Mouse (Mus musculus) testis, postnatal 10 days (tissue): ENCODE measurements at regions not wholly inside any gene's neighbourhood (a gene's known extent, or its start where the extent isn't known, plus 50 kb on each side); places are given as distances from the start of the nearest gene placed in this dataset.
A peak's percentile ranks its signal among the peaks of the same experiment; 100 is the strongest.

ENCODE experiments used
- DNase-seq: peaks from one replicate; pipeline ENCODE4 v3.0.0; 2021; ENCODE audit warnings: low spot score

DNA sequence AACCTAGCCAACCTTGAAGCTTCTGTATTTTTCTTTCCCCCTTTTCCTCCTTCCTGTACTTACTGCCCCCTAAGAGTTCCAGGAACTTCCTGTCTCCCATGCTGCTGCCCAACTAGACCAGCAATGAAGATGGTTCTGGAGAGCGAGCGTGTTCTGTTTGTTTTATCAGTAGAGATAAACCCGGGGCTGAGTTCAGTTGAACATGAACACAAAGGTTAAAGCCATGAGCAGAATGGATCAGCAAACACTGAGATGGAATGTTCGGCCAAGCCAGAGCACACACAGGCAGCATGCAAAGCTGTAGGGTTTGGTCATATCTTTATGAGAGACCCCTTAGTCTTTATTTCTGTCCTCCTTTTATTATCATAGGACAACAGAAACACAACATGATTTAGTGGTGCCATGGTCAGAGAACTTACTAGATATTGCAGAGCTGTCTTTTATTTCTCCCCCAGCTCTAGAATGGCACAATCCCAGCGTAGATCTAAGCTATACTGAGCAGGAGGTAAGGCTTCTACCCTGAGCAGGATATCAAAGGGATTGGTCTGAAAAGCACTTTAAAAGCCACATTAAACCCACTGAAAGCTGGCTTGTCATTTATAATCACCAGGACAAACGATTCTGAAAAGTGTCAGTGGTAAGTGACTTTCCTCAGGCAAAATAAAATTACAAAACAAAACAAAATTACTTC lies 105.9 kb upstream of the Peli1 start:
- DNase-seq = no peak

GRCm38 (mm10) chr11:20985771-20986170 lies 105.3 kb upstream of the Peli1 start:
- no peak for DNase-seq

- DNase-seq = no peak
Observed at GRCm38 (mm10) chr11:20987171-20987815, 103.8 kb upstream of the Peli1 start.

DNA sequence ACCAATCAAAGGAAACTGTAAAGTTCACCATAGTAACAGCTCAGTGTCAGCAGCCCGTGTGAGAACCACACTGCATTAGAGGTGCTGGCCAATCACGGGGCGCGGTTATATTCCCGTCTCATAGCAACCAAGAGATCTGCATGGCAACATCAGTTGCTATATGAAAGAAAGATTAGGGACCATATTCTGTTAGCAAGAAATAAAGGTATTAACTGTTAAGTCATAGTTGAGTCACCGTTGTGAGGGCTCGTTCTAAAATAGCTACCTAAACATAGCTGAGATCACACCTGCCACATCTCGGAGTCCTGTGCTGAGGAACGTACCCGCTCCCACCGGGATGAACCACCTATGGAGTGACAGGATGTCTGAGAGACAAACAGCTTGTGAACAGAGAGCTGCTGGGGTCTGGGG lies 103.2 kb upstream of the Peli1 start:
- no peak for DNase-seq

- DNase-seq = no peak
Observed at GRCm38 (mm10) chr11:20988871-20989270, 102.2 kb upstream of the Peli1 start.

- DNase-seq = no peak
Observed at GRCm38 (mm10) chr11:20993580-20993979, 97.5 kb upstream of the Peli1 start.

DNA sequence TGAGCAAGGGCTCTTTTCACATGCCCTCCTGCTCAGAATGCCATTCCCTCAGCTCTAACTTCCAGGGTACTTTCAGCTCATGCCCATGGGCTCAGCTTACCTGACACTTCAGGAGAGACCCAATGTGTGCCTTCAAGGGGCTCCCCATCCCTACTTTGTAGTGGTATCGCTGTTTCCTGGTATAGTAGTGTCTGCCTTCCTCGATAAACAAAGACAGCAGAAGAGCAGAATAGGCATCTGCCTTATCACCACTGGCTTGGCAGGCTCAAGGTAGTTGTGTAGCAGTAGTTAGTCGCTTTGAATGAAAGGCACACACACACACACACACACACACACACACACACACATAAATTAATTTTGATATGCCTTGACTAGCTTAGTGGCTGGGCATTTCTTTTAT lies 89.7 kb upstream of the Peli1 start:
- DNase-seq = no peak

DNA sequence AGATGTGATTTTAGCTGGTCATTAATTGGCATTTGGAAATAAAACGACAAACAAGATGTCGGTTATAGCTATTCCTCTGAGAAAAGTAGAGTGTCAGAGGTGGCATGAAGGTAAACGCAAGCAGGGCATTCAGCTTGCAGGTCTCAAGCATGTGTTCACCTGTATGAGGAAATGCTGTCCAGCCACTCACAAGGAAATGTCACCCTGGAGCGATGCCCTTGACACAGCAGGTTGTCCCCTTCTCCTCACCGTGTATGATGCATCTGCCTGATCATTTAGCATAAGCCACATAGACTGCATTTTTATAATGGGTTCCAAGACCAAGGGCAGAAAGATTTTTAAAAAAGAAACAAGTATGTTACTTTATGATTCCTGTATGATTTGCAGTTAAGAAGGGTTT lies 83.9 kb upstream of the Peli1 start:
- DNase-seq = peak; percentile 16

DNA sequence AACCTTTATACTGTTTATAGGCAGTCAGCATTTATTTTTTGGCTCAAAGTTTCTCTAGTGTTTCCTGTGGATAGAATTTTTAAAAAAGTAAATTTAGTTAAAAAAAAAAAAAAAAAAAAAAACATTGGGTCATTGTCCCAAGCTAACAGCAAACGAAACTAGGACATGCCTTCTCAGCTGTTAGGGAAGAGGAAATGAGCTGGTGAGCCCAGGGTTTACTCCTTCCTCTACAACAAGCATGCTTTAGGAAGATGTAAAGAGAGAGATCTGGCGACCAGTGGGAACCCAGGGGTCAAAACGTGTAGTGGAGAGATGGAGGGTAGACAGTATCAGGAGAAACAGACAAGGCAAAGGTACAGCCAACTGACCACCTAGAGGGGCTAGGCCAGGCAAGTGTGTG lies 81.6 kb upstream of the Peli1 start:
- DNase-seq = peak; percentile 20

DNA sequence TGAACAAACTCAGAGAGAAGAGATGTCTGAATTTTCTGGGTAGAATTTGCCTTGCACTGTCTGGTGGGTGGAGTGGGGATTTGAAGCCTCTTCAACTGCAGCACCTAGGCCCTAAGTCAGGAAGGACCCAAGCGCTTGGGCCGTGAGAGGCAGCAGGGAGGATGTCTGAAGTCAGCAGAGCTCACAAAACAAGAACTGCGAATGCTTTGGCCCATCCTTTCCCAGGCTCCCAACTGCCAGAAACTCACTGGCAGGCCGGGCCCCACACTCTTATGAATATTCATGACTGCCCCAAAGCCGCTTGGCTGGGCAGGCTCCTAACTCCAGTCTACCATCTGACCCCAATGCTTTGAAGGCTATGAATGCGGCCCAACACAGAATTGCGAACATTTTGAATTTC lies 80.2 kb upstream of the Peli1 start:
- peak; percentile 35 for DNase-seq

DNA sequence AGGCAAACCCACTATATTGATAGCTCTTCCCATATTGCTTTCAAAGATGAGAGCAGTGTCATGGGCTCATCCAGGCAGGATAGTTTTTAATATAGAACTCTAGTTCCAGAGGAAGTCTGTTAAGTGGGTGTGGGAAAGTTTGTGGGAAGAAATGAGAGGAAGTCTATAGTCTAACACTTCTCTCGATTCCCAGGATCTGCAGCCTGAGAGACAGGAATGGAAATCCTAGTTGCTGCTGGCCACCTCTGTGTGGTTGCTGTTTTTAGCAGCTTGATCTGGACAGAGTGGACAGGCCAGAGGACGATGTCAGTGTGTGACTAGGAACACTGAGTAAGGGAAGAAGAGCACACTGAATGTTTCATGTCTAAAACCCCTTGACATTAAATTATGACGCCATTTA lies 76.8 kb upstream of the Peli1 start:
- peak; percentile 24 for DNase-seq

DNA sequence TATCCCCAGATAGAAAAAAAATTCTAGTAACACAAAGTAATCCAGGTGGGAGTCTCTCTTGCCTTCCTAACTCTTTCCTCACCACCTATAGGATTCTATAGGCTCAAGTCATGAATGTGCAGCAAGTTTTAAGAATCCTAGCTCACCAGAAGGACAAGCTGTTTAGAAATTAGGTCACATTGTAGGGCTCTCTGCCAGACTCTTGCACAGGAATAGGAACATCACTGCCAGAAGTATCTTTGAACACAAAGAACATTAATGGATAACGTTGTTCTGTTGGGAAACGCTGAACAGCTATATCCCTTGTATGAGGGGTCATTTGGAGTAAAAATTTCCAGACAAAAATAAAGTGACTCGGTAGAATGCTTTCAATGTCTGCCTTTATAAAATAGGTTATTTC lies 75.6 kb upstream of the Peli1 start:
- peak; percentile 22 for DNase-seq

DNA sequence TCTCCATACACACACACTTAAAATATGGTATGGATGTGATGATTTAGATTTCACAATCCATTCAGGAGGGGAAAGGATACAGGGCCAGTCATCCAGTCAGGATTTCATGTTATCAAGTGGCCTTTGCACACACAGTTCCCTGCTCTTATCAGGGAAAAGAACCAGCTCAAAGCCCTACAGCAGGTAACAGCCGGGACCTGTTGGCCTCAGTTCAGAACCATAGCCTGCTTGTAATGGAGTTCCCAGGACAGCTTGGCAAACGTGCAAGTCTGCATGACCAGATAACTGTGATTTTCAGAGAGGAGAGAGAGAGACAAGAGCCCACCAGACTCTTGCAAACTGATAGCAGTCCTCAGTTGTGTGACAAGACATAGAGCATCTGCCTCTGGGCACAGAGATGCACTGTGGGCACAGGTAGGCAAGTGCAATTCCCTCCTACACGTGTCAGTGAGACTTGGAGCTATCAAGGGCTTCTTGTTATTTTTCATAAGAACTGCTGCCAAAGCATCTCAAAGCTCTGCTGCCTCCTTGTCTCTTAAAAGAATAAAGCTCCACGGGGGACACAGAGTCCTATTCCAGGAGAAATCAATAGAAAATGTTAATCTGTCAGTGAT lies 74.9 kb upstream of the Peli1 start:
- peak; percentile 23 for DNase-seq

DNA sequence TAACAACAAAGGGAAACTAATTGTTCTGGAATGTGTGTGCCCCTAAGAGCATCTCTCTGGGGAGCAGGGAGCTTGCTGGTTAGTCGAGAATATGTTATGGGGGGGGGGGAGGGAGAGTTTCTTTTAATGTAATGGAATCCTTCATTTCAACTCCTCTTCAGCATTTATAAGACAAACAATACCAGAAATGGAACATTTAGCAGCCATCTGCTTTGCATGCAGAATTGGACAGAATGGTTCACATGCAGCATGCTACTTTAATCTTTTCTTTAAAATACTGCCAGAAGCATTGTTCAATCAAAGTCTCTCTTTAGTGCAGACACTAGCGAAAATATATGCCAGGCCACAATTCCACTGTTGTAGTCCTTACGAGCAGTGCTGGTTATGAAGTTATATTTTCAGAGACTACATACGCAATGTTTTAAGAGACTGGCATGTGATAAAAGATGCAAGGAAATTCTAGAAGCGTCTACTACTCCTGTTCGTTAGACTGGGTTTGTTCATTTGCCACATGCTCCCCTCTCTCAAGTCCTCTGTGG lies 74.2 kb upstream of the Peli1 start:
- no peak for DNase-seq

DNA sequence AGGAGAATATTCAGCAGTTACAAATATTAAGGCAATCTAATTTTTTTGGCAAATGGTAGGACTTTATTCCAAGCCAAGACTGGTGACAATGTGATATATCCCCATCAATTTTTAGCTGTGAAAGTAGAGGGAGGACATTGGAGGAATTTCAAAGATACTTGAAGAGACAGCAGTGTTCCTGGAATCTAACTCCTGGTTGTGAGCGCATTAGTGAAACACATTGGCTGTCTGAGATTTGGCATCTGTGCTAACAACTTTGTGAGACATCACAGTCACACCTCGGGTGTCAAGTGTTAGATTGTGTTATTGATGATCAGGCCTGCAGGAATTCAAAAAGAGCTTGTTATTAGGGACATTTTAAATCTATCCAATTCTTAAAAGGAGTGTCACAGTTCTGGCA lies 71.3 kb upstream of the Peli1 start:
- no peak for DNase-seq

GRCm38 (mm10) chr11:21024111-21024510 lies 67.0 kb upstream of the Peli1 start:
- no peak for DNase-seq

DNA sequence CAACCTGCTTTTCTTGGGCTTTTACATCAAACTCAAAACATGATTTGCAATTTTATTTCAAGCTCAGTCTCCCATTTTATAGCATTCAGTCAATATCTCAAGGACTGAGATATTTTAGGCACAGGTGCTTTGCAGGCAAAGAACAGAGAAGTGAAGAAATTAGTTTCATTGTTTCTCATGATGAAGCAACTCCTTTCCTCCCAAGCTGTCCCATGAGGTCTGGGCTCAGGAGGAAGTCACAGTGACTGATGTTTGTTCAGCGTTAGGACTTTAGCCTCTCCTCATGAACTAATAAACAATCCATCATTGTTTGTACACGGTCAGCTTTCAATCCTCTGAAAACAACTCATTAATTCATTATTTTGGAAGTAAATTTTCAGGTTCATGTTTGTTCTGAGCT lies 66.6 kb upstream of the Peli1 start:
- DNase-seq = no peak

DNA sequence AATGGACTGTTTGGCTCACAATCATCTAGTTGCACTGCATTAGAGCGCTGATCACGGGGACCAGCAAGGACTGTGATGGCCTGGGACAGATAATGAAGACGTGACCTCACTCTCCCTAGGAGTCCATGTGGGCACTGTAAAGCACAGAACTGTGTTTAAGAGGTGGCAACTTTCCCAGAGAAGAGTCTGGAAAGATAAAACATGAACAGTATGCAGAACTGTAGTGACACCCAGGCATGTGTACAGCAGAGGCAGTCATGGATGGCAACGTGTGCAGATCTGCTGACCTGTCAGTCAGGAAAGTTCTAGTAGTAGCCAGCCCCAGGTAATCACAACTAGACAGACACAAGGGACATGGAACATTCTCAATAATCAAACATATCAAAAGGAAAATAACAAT lies 63.8 kb upstream of the Peli1 start:
- no peak for DNase-seq

- no peak for DNase-seq
Observed at GRCm38 (mm10) chr11:21030362-21030761, 60.7 kb upstream of the Peli1 start.

- DNase-seq = no peak
Observed at GRCm38 (mm10) chr11:21031816-21032215, 59.3 kb upstream of the Peli1 start.

DNA sequence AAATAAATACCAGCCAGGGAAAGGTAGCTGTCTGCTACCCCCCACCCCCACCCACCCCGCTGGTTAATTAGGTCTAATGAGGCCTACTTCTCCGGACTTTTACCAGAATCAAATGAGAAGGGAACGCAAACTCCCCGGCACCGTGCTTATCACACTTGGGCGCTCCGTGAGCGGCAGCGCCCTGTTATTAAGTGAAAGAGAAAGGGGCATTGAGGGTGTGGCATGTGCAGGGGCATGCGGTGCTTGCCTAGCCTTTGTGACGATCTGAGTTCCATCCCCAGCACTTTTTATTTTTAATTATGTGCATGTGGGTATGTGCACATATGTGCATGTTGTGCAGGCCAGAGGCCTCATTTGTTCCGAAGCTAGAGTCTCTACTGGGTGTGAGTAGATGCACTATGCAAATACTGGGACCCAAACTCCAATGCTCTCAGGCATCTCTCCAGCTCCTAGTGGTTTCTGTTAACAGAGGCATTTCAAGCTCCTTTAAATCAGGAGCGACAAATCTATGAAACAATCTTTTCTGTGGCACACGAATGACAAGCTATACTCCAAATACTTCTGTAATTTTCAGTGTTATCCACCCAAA lies 57.8 kb upstream of the Peli1 start:
- DNase-seq = no peak

GRCm38 (mm10) chr11:21033823-21034401 lies 57.2 kb upstream of the Peli1 start:
- DNase-seq = peak; percentile 49
